Mouse (Mus musculus) brain, embryonic 14.5 days (tissue): ENCODE measurements at regions not wholly inside any gene's neighbourhood (a gene's known extent, or its start where the extent isn't known, plus 50 kb on each side); places are given as distances from the start of the nearest gene placed in this dataset.

ENCODE experiments used
- DNase-seq: peaks from one replicate; pipeline ENCODE4 v3.0.0-alpha.2; 2011; ENCODE audit warnings: low read depth
- CTCF ChIP-seq: fragments of 200-500 bp; IDR thresholded peaks from 2 replicates; pipeline ENCODE4 v1.5.1; 2012; ENCODE audit warnings: inconsistent platforms, mild to moderate bottlenecking, moderate library complexity, borderline replicate concordance; ENCODE audit not compliant: insufficient read depth, insufficient read length; ENCODE audit errors: extremely low read depth
- POLR2A ChIP-seq: fragments of 200-500 bp; IDR thresholded peaks from 2 replicates; pipeline ENCODE4 v1.6.1; 2012; ENCODE audit warnings: mild to moderate bottlenecking, inconsistent platforms, borderline replicate concordance; ENCODE audit not compliant: poor library complexity, insufficient read depth, insufficient read length, severe bottlenecking; ENCODE audit errors: extremely low read depth

GRCm38 (mm10) chr7:35991141-35991540 lies 188.3 kb upstream of the Zfp507 start:
- no peak for TF ChIP-seq CTCF
- TF ChIP-seq POLR2A = no peak
- no peak for DNase-seq

- DNase-seq = peak; percentile 42
- no peak for TF ChIP-seq POLR2A
- no peak for TF ChIP-seq CTCF
Observed at GRCm38 (mm10) chr7:35989456-35989855, 186.7 kb upstream of the Zfp507 start.

- peak; percentile 31 for DNase-seq
- TF ChIP-seq CTCF (no peak), POLR2A (no peak)
Observed at GRCm38 (mm10) chr7:35988449-35989109, 185.8 kb upstream of the Zfp507 start.

GRCm38 (mm10) chr7:35977986-35978385 lies 175.2 kb upstream of the Zfp507 start:
- TF ChIP-seq POLR2A (no peak), CTCF (no peak)

GRCm38 (mm10) chr7:35958731-35959130 lies 155.9 kb upstream of the Zfp507 start:
- TF ChIP-seq POLR2A (no peak), CTCF (peak; percentile 59; the same call in 1 of the 2 replicates)
- no peak for DNase-seq

More at GRCm38 (mm10) chr7:35977986-35978385, 175.2 kb upstream of the Zfp507 start:
- no peak for DNase-seq

- DNase-seq = peak; percentile 42
- no peak for TF ChIP-seq CTCF
- TF ChIP-seq POLR2A = no peak
Observed at GRCm38 (mm10) chr7:35958052-35958451, 155.2 kb upstream of the Zfp507 start.

- TF ChIP-seq POLR2A = no peak
- TF ChIP-seq CTCF = no peak
- no peak for DNase-seq
Observed at GRCm38 (mm10) chr7:35948794-35949193, 146.0 kb upstream of the Zfp507 start.

- peak; percentile 83 for DNase-seq
- no peak for TF ChIP-seq CTCF
- TF ChIP-seq POLR2A = no peak
Observed at GRCm38 (mm10) chr7:35948389-35948788, 145.6 kb upstream of the Zfp507 start.

GRCm38 (mm10) chr7:35941086-35941485 lies 138.3 kb upstream of the Zfp507 start:
- DNase-seq = no peak
- no peak for TF ChIP-seq CTCF
- TF ChIP-seq POLR2A = no peak

- TF ChIP-seq CTCF = no peak
- TF ChIP-seq POLR2A = no peak
- peak; percentile 80 for DNase-seq
Observed at GRCm38 (mm10) chr7:35938123-35938869, 135.5 kb upstream of the Zfp507 start.

GRCm38 (mm10) chr7:35926749-35927148 lies 123.9 kb upstream of the Zfp507 start:
- no peak for DNase-seq
- TF ChIP-seq CTCF (no peak), POLR2A (no peak)
